Mouse (Mus musculus) CH12.LX (cell line): ENCODE data around the gene Myrfl. TPM values are rescaled to one million over a fixed set of nuclear protein-coding genes. Genes with fewer than 3 reads are reported as not detected.

Experiments used
- DNase-seq: peaks from one replicate; pipeline ENCODE4 v3.0.0-alpha.2; 2013; ENCODE audit errors: extremely low read depth
- H3K27ac ChIP-seq: 2 replicates; pipeline ENCODE4 v1.5.1; 2012; ENCODE audit warnings: low read depth, mild to moderate bottlenecking, control low read depth, moderate library complexity; ENCODE audit not compliant: insufficient read depth
- H3K27me3 ChIP-seq: replicated peaks from 2 replicates; pipeline ENCODE3; 2012; ENCODE audit warnings: inconsistent platforms
- H3K36me3 ChIP-seq, 2 experiments: replicated peaks in 1 of 2; 2 replicates each; pipeline versions ENCODE3 to v1.6.1; 2012; ENCODE audit warnings: inconsistent platforms in 1 of 2, low read length in 1 of 2, mild to moderate bottlenecking in 1 of 2, mixed read lengths in 1 of 2, moderate library complexity in 1 of 2; ENCODE audit not compliant: control insufficient read depth in 1 of 2, insufficient read depth in 1 of 2
- H3K4me1 ChIP-seq, 2 experiments: 2 replicates each; pipeline ENCODE4 v1.6.1; 2012; ENCODE audit warnings: inconsistent platforms in 1 of 2, moderate library complexity in 1 of 2; ENCODE audit not compliant: insufficient read depth in 2 of 2, control insufficient read depth in 1 of 2
- H3K4me2 ChIP-seq: 2 replicates; pipeline ENCODE4 v1.6.1; 2012; ENCODE audit warnings: low read depth, mild to moderate bottlenecking, control low read depth; ENCODE audit not compliant: poor library complexity, insufficient read depth, severe bottlenecking
- H3K4me3 ChIP-seq, 3 experiments: fragments of 150-350 bp in 1 of 3; sonication (generic) in 1 of 3; replicated peaks in 1 of 3; 2 replicates each; pipeline versions ENCODE3 to v1.5.1; 2011 to 2012; ENCODE audit warnings: low read depth in 2 of 3, low read length in 2 of 3, mild to moderate bottlenecking in 2 of 3, moderate library complexity in 2 of 3, control low read depth in 1 of 3, improper control_type of control experiment in 1 of 3, inconsistent platforms in 1 of 3, mixed read lengths in 1 of 3; ENCODE audit not compliant: poor library complexity in 1 of 3
- H3K79me2 ChIP-seq: replicated peaks from 2 replicates; pipeline ENCODE4 v1.6.1; 2012; ENCODE audit warnings: mild to moderate bottlenecking, moderate library complexity; ENCODE audit not compliant: control insufficient read depth, poor library complexity, insufficient read depth, severe bottlenecking; ENCODE audit errors: extremely low read depth
- H3K9ac ChIP-seq: 2 replicates; pipeline ENCODE4 v1.6.1; 2012; ENCODE audit warnings: low read depth, mild to moderate bottlenecking, control low read depth, moderate library complexity; ENCODE audit not compliant: insufficient read depth
- H3K9me3 ChIP-seq: replicated peaks from 2 replicates; pipeline ENCODE3; 2012; ENCODE audit warnings: low read length, inconsistent platforms, mixed read lengths
- BHLHE40 ChIP-seq: IDR thresholded peaks from 2 replicates; pipeline ENCODE4 v1.6.1; 2011; ENCODE audit warnings: mild to moderate bottlenecking, low read depth, low read length, improper control_type of control experiment
- CHD2 ChIP-seq: IDR thresholded peaks from 2 replicates; pipeline ENCODE4 v1.6.1; 2011; ENCODE audit warnings: low read length, improper control_type of control experiment
- CTCF ChIP-seq, 2 experiments: IDR thresholded peaks in 1 of 2; conservative IDR thresholded peaks in 1 of 2; 2 replicates each; pipeline ENCODE4 v1.5.1; 2011 to 2012; ENCODE audit warnings: low read depth in 2 of 2, low read length in 2 of 2, improper control_type of control experiment in 1 of 2, inconsistent platforms in 1 of 2, mild to moderate bottlenecking in 1 of 2, moderate library complexity in 1 of 2
- E2F4 ChIP-seq: IDR thresholded peaks from 2 replicates; pipeline ENCODE4 v1.6.1; 2011; ENCODE audit warnings: low read depth, low read length, improper control_type of control experiment; ENCODE audit not compliant: insufficient replicate concordance
- ELF1 ChIP-seq: IDR thresholded peaks from 2 replicates; pipeline ENCODE4 v1.6.1; 2014; ENCODE audit warnings: low read depth, mild to moderate bottlenecking, inconsistent platforms, low read length, improper control_type of control experiment
- ETS1 ChIP-seq: conservative IDR thresholded peaks from 2 replicates; pipeline ENCODE4 v1.6.1; 2012; ENCODE audit warnings: low read depth, mild to moderate bottlenecking, inconsistent platforms, low read length, improper control_type of control experiment, moderate library complexity
- GABPA ChIP-seq: IDR thresholded peaks from 2 replicates; pipeline ENCODE4 v1.6.1; 2012; ENCODE audit warnings: low read depth, low read length, improper control_type of control experiment, inconsistent platforms; ENCODE audit not compliant: insufficient replicate concordance
- HCFC1 ChIP-seq: IDR thresholded peaks from 2 replicates; pipeline ENCODE4 v1.6.1; 2012; ENCODE audit warnings: low read depth, mild to moderate bottlenecking, inconsistent platforms, low read length, improper control_type of control experiment
- MAFK ChIP-seq: IDR thresholded peaks from 2 replicates; pipeline ENCODE4 v1.6.1; 2011; ENCODE audit warnings: low read length, improper control_type of control experiment; ENCODE audit not compliant: insufficient replicate concordance
- MEF2A ChIP-seq: IDR thresholded peaks from 2 replicates; pipeline ENCODE4 v1.6.1; 2014; ENCODE audit warnings: low read depth, mild to moderate bottlenecking, inconsistent platforms, low read length, improper control_type of control experiment, borderline replicate concordance
- MXI1 ChIP-seq: IDR thresholded peaks from 2 replicates; pipeline ENCODE4 v1.6.1; 2011; ENCODE audit warnings: mild to moderate bottlenecking, low read depth, low read length, improper control_type of control experiment
- MYC ChIP-seq: IDR thresholded peaks from 2 replicates; pipeline ENCODE4 v1.6.1; 2011; ENCODE audit warnings: low read depth, mild to moderate bottlenecking, improper control_type of control experiment, low read length
- NELFE ChIP-seq: IDR thresholded peaks from 2 replicates; pipeline ENCODE4 v1.6.1; 2011; ENCODE audit warnings: low read depth, low read length, improper control_type of control experiment
- PAX5 ChIP-seq: IDR thresholded peaks from 2 replicates; pipeline ENCODE4 v1.6.1; 2012; ENCODE audit warnings: low read length, inconsistent platforms, mixed read lengths
- POLR2A ChIP-seq: IDR thresholded peaks from 2 replicates; pipeline ENCODE4 v1.6.1; 2011; ENCODE audit warnings: low read depth, mild to moderate bottlenecking, improper control_type of control experiment, low read length
- POLR2AphosphoS2 ChIP-seq: IDR thresholded peaks from 2 replicates; pipeline ENCODE4 v1.6.1; 2011; ENCODE audit warnings: low read depth, low read length, improper control_type of control experiment
- RAD21 ChIP-seq: IDR thresholded peaks from 2 replicates; pipeline ENCODE4 v1.6.1; 2011; ENCODE audit warnings: low read depth, mild to moderate bottlenecking, low read length, improper control_type of control experiment, moderate library complexity
- RCOR1 ChIP-seq: conservative IDR thresholded peaks from 2 replicates; pipeline ENCODE4 v1.6.1; 2012; ENCODE audit warnings: low read depth, mild to moderate bottlenecking, inconsistent platforms, low read length, improper control_type of control experiment
- SMC3 ChIP-seq: IDR thresholded peaks from 2 replicates; pipeline ENCODE4 v1.6.1; 2011; ENCODE audit warnings: low read depth, low read length, improper control_type of control experiment
- TBP ChIP-seq: conservative IDR thresholded peaks from 2 replicates; pipeline ENCODE4 v1.6.1; 2011; ENCODE audit warnings: low read depth, low read length, improper control_type of control experiment
- USF1 ChIP-seq: IDR thresholded peaks from 2 replicates; pipeline ENCODE4 v1.6.1; 2014; ENCODE audit warnings: low read depth, mild to moderate bottlenecking, inconsistent platforms, low read length, improper control_type of control experiment
- USF2 ChIP-seq: conservative IDR thresholded peaks from 2 replicates; pipeline ENCODE4 v1.6.1; 2011; ENCODE audit warnings: low read depth, low read length, improper control_type of control experiment
- ZC3H11A ChIP-seq: IDR thresholded peaks from 2 replicates; pipeline ENCODE4 v1.6.1; 2012; ENCODE audit warnings: low read depth, mild to moderate bottlenecking, inconsistent platforms, low read length, improper control_type of control experiment
- ZMIZ1 ChIP-seq: IDR thresholded peaks from 2 replicates; pipeline ENCODE4 v1.6.1; 2012; ENCODE audit warnings: low read depth, mild to moderate bottlenecking, inconsistent platforms, low read length, improper control_type of control experiment
- ZNF384 ChIP-seq: IDR thresholded peaks from 2 replicates; pipeline ENCODE4 v1.6.1; 2012; ENCODE audit warnings: low read depth, low read length, improper control_type of control experiment, inconsistent platforms
- dilution Hi-C: fragments of 300-500 bp; cut with MboI; formaldehyde crosslinking; loops from 2 replicates; pipeline ENCODE4 v1.14.3; 2020; ENCODE audit warnings: low sequenced_read_pairs; ENCODE audit not compliant: extremely low pct_unique_long_range_greater_than_20kb, extremely low pct_ligation_motif_present
- in situ Hi-C: fragments of 300-500 bp; cut with MboI; formaldehyde crosslinking; loops from 3 replicates; pipeline ENCODE4 v1.14.3; 2019; ENCODE audit warnings: low sequenced_read_pairs, low pct_ligation_motif_present, low pct_unique_long_range_greater_than_20kb, mixed read lengths
- polyA plus RNA-seq: library from polyadenylated mRNA; unstranded; fragments of >175 nt; gene quantifications from 2 replicates; pipeline ENCODE4 v1.2.1, GENCODE M21; 2012; ENCODE audit warnings: low read depth; ENCODE audit not compliant: insufficient read length
- total RNA-seq, 2 experiments: library from RNA; depleted of rRNA; stranded (reverse); fragments of 300-350 nt in 1 of 2; fragments of >200 nt in 1 of 2; gene quantifications; 2 replicates each; pipeline ENCODE4 v1.2.3; 2012 to 2014

Gene Myrfl
- total and polyA plus RNA-seq, 3 experiments = not detected

DNA sequence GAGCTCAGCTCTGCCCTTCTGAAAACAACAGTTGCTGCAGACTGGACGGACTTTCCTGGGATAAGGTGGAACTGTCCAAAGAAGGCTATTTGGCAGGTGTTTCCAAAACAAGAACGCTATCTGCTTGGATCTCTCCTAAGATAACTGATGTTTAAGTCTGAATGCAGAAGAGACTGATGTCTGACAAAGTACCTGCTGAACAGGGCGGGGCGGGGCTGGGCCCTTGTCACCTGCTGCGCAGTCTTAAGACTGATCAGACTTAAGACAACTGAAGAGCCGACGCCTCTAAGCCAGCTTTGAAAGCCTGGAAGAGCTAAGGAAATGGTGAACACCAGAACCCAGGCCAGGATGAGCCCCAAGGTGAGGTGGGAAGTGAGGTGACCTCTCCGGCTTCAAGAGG lies 23.9 kb upstream of the Myrfl start:
- H3K9me3 ChIP-seq = no peaks in the 10 kb centered on the region
- dilution Hi-C loops = no loop called here
- no peaks in the 10 kb centered on the region for H3K27me3 ChIP-seq
- TF ChIP-seq GABPA (no peak), POLR2A (no peak), HCFC1 (no peak), PAX5 (no peak), ETS1 (no peak), ZC3H11A (no peak), SMC3 (no peak), E2F4 (no peak), BHLHE40 (no peak), RCOR1 (no peak), ZNF384 (no peak)
- peaks cover 10 to 58% of the 10 kb centered on the region in 2 experiments for H3K36me3 ChIP-seq
- no peak overlapping the region for H3K4me3 ChIP-seq
- H3K4me2 ChIP-seq = no peak overlapping the region
- in situ Hi-C loops = no loop called here
- no peak overlapping the region for H3K27ac ChIP-seq
- 0 out of 4 replicates have a peak, but pooled peaks cover 0 to 4% of the 10 kb centered on the region in 2 experiments for H3K4me1 ChIP-seq
- no peak overlapping the region for H3K9ac ChIP-seq
- no peak for DNase-seq
- no peaks in the 10 kb centered on the region for H3K79me2 ChIP-seq

DNA sequence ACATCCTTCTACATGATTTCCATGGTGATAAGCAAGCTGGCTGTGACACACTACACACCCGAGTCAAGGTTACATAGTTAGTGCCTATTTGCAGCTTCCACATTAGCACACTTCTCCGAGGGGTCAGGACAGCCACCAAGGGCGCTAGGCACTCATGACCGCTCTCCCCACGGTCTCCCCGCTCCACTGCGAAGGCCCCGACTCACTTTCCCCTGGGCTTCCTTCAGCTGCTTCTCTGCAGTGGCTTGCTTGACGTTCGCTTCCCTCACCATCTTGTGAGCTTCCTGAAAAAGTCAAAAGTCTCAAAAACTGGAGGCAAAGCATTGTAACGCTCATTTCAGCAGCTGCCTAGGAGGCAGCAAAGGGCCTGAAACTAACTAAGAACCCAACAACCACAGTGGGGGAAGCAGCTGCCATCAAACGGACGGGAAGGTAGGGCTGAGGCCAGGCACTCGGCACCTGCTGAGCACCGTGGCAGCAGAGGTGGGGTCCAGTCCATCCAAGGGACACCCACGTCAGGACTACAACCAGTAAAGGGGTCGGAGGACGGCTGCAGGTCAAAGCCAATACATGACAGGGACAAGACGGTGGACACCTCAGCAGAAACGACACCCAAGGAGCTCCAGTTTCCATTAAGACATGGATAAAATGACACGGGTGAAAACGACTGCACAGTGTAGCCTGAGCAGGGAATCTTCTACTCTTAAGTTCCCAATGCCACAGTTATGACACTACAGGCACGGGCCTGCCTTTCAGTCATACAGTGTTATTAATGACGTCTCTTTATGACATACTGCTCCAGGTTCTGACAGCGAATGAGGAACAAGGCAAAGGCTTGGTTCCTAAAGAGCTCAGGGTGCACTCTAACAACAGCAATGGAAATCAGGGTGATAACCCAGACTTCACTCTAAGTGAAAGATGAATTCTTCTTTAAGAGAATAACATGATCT lies 22.9 kb upstream of the Myrfl start:
- TF ChIP-seq RAD21 (no peak), MXI1 (no peak), SMC3 (no peak), POLR2AphosphoS2 (no peak), MEF2A (no peak), CTCF (conservative IDR thresholded peaks at IDR 0.05 in 1 of 2, IDR thresholded peaks at IDR 0.05 in 1 of 2; ENCODE audit: low read depth in 2 of 2, low read length in 2 of 2) (no peak), NELFE (no peak), MAFK (no peak), TBP (no peak), ZC3H11A (no peak), MYC (no peak), CHD2 (no peak), USF1 (no peak), ELF1 (no peak), ZMIZ1 (no peak), USF2 (no peak)
- TF ChIP-seq, all 38 proteins: peak for 0
- no peak for DNase-seq
- Histone ChIP-seq H3K36me3 (peaks cover 7 to 55% of the 10 kb centered on the region in 2 experiments), H3K4me3 (no peak overlapping the region), H3K9ac (no peak overlapping the region), H3K79me2 (no peaks in the 10 kb centered on the region), H3K9me3 (no peaks in the 10 kb centered on the region), H3K27me3 (no peaks in the 10 kb centered on the region), H3K4me1 (0 out of 4 replicates have a peak, but pooled peaks cover 0 to 4% of the 10 kb centered on the region in 2 experiments), H3K4me2 (no peak overlapping the region), H3K27ac (no peak overlapping the region)
- in situ Hi-C loops (no loop called here), dilution Hi-C loops (no loop called here)
